Comparison of ENCODE assay signal across 8 mouse cellular contexts in genomic region chr9:113706841-113707240, GRCm38 (mm10). TPM values are rescaled to one million over a fixed set of nuclear protein-coding genes. Genes with fewer than 3 reads are reported as not detected.
A peak's percentile ranks its signal among the peaks of the same experiment; 100 is the strongest.
DNase-seq lines count a peak whose midpoint lies in the region; ATAC-seq lines count a peak whose summit lies in the region.

No protein-coding gene starts in this region.

- peaks cover 8% of the 10 kb centered on the region for H3K4me1 ChIP-seq in neural tube, embryonic 11.5 days (ENCODE audit: control insufficient read depth, insufficient read depth, low read length)
- H3K4me1 ChIP-seq in embryonic facial prominence, embryonic 13.5 days, result peaks cover 30% of the 10 kb centered on the region
- peaks cover 21% of the 10 kb centered on the region for H3K4me1 ChIP-seq in intestine, embryonic 14.5 days (replicated peaks; ENCODE audit: control insufficient read depth, insufficient read depth, low read length)

- peak overlapping the region; percentile 97; the same call in 1 of the 2 replicates for H3K4me3 ChIP-seq in neural tube, embryonic 11.5 days (ENCODE audit: low read depth, low read length)
- peak overlapping the region; percentile 98 for H3K4me3 ChIP-seq in embryonic facial prominence, embryonic 13.5 days
- peak overlapping the region; percentile 97 for H3K4me3 ChIP-seq in intestine, embryonic 14.5 days (ENCODE audit: low read depth, low read length)

- DNase-seq in neural tube, embryonic 11.5 days (ENCODE audit: low spot score), result no peak
- DNase-seq in neural tube, embryonic 10.5 days (ENCODE audit: extremely low spot score, low spot score), result no peak
- DNase-seq in intestine, embryonic 14.5 days (ENCODE audit: low spot score), result no peak
- peak; percentile 16 to 30 for DNase-seq in natural killer cell, adult 2 months (ENCODE audit: low spot score in 2 of 2)
- no peak for DNase-seq in frontal cortex, postnatal 14 days (ENCODE audit: low spot score in 2 of 2)
- no peak for DNase-seq in adrenal gland, postnatal 10 days
- no peak for DNase-seq in left cerebral cortex, adult 9 months (ENCODE audit: low spot score in 2 of 2)

- no peaks in the 10 kb centered on the region for H3K9me3 ChIP-seq in neural tube, embryonic 11.5 days (ENCODE audit: control insufficient read depth, low read length)
- H3K9me3 ChIP-seq in embryonic facial prominence, embryonic 13.5 days, result no peaks in the 10 kb centered on the region
- no peaks in the 10 kb centered on the region for H3K9me3 ChIP-seq in intestine, embryonic 14.5 days (ENCODE audit: control insufficient read depth, low read length)

- no peaks in the 10 kb centered on the region for H3K36me3 ChIP-seq in neural tube, embryonic 11.5 days (ENCODE audit: control insufficient read depth, insufficient read depth, low read length)
- peaks cover 2% of the 10 kb centered on the region; the same call in 1 of the 2 replicates for H3K36me3 ChIP-seq in embryonic facial prominence, embryonic 13.5 days
- peaks cover 3% of the 10 kb centered on the region; the same call in 1 of the 2 replicates for H3K36me3 ChIP-seq in intestine, embryonic 14.5 days (ENCODE audit: control insufficient read depth, insufficient read depth, low read length)

- no peak overlapping the region for H3K27ac ChIP-seq in neural tube, embryonic 11.5 days (ENCODE audit: low read depth, low read length)
- H3K27ac ChIP-seq in embryonic facial prominence, embryonic 13.5 days, result no peak overlapping the region
- H3K27ac ChIP-seq in intestine, embryonic 14.5 days (ENCODE audit: low read depth), result no peak overlapping the region

- no peaks in the 10 kb centered on the region for H3K27me3 ChIP-seq in neural tube, embryonic 11.5 days (ENCODE audit: control insufficient read depth, insufficient read depth, low read length)
- no peaks in the 10 kb centered on the region for H3K27me3 ChIP-seq in embryonic facial prominence, embryonic 13.5 days
- no peaks in the 10 kb centered on the region for H3K27me3 ChIP-seq in intestine, embryonic 14.5 days (replicated peaks; ENCODE audit: control insufficient read depth, insufficient read depth, low read length)

- H3K9ac ChIP-seq in neural tube, embryonic 11.5 days (ENCODE audit: low read length), result peak overlapping the region; percentile 5
- peak overlapping the region; percentile 97 for H3K9ac ChIP-seq in embryonic facial prominence, embryonic 13.5 days
- peak overlapping the region; percentile 95 for H3K9ac ChIP-seq in intestine, embryonic 14.5 days (ENCODE audit: low read length)

- peak overlapping the region; percentile 81 for H3K4me2 ChIP-seq in neural tube, embryonic 11.5 days (ENCODE audit: low read depth)
- H3K4me2 ChIP-seq in embryonic facial prominence, embryonic 13.5 days, result peak overlapping the region; percentile 76
- H3K4me2 ChIP-seq in intestine, embryonic 14.5 days (ENCODE audit: low read length), result peak overlapping the region; percentile 84

- 70% methylated on average over 9 of the region's 9 CpGs for WGBS in neural tube, embryonic 11.5 days
- 55% methylated on average over 9 of the region's 9 CpGs for WGBS in embryonic facial prominence, embryonic 13.5 days
- WGBS in intestine, embryonic 14.5 days, result 49% methylated on average over 9 of the region's 9 CpGs

- no peak for ATAC-seq in neural tube, embryonic 11.5 days (ENCODE audit: insufficient read depth, low FRiP score, low TSS enrichment)
- ATAC-seq in embryonic facial prominence, embryonic 13.5 days (ENCODE audit: insufficient number of reproducible peaks, insufficient read depth, low FRiP score, low TSS enrichment, low read depth), result no peak
- ATAC-seq in intestine, embryonic 14.5 days (replicated peaks; ENCODE audit: low FRiP score, low TSS enrichment, low read depth), result no peak

RNA-seq across cellular contexts. Expression of gene Pdcd6ip, which starts 1.2 kb away (rescaled TPM):
- polyA plus RNA-seq in neural tube, embryonic 11.5 days (2014; fragmentation: Nextera tagmentation; extraction: Ambion mirVana), result 55.6 and 56.0 TPM in 2 replicates
- polyA plus RNA-seq in embryonic facial prominence, embryonic 13.5 days (2015; fragmentation: Nextera tagmentation; extraction: Ambion mirVana), result 55.5 and 60.5 TPM in 2 replicates
- polyA plus RNA-seq in intestine, embryonic 14.5 days (2014; fragmentation: Nextera tagmentation; extraction: Ambion mirVana), result 82.4 and 85.5 TPM in 2 replicates
- 100 to 1,000 TPM; 107 to 110 TPM for total RNA-seq in adrenal gland, postnatal 10 days (2021)

RNA-seq across cellular contexts. Expression of gene Clasp2, which starts 34.4 kb away (rescaled TPM):
- polyA plus RNA-seq in neural tube, embryonic 11.5 days (2014; fragmentation: Nextera tagmentation; extraction: Ambion mirVana), result 53.0 and 58.0 TPM in 2 replicates
- polyA plus RNA-seq in embryonic facial prominence, embryonic 13.5 days (2015; fragmentation: Nextera tagmentation; extraction: Ambion mirVana), result 28.0 and 31.2 TPM in 2 replicates
- 30.3 and 31.7 TPM in 2 replicates for polyA plus RNA-seq in intestine, embryonic 14.5 days (2014; fragmentation: Nextera tagmentation; extraction: Ambion mirVana)
- total RNA-seq in adrenal gland, postnatal 10 days (2021), result 10 to 100 TPM; 76.5 to 86.0 TPM

Comparison
In these comparisons a context has a peak if more than half of its experiments do, and no peak if none do; other contexts are left out.
1. DNase-seq: peak in natural killer cell, adult 2 months (2 of 2); none in neural tube, embryonic 11.5 days (single experiment), neural tube, embryonic 10.5 days (single experiment), intestine, embryonic 14.5 days (single experiment), frontal cortex, postnatal 14 days (0 of 2), adrenal gland, postnatal 10 days (single experiment) and left cerebral cortex, adult 9 months (0 of 2).
2. H3K9ac ChIP-seq: peak in every context shown above with its lines; median percentile 97 in embryonic facial prominence, embryonic 13.5 days; 95 in intestine, embryonic 14.5 days; 5 in neural tube, embryonic 11.5 days.
3. Peak in every context shown above with its lines, with median percentiles within 50 percentile points of each other: H3K4me2 ChIP-seq and H3K4me3 ChIP-seq.